Mouse (Mus musculus) lung, embryonic 14.5 days (tissue): ENCODE results near the gene Ccnb2. TPM values are rescaled to one million over a fixed set of nuclear protein-coding genes. Genes with fewer than 3 reads are reported as not detected.

ENCODE experiments used
- ATAC-seq: fragments of 200-750 bp; cut with Nextera tagmentation; 2 replicates; pipeline ENCODE4 v1.8.0; 2017; ENCODE audit warnings: mild to moderate bottlenecking, moderate TSS enrichment, moderate library complexity; ENCODE audit not compliant: insufficient read depth
- DNase-seq: peaks from one replicate; pipeline ENCODE4 v3.0.0-alpha.2; 2015
- H3K27ac ChIP-seq: fragments of 300-500 bp; sonication (generic); 2 replicates; pipeline ENCODE4 v1.5.1; 2014; ENCODE audit warnings: low read depth, mild to moderate bottlenecking, moderate library complexity
- H3K27me3 ChIP-seq: fragments of 300-500 bp; sonication (generic); 2 replicates; pipeline ENCODE4 v1.6.1; 2014; ENCODE audit warnings: low read length, control low read depth; ENCODE audit not compliant: insufficient read depth
- H3K36me3 ChIP-seq: fragments of 300-500 bp; sonication (generic); 2 replicates; pipeline ENCODE4 v1.6.1; 2014; ENCODE audit warnings: control low read depth; ENCODE audit not compliant: insufficient read depth
- H3K4me1 ChIP-seq: fragments of 300-500 bp; sonication (generic); 2 replicates; pipeline ENCODE4 v1.6.1; 2014; ENCODE audit warnings: antibody characterized with exemption, control low read depth; ENCODE audit not compliant: insufficient read depth
- H3K4me2 ChIP-seq: fragments of 300-500 bp; sonication (generic); 2 replicates; pipeline ENCODE4 v1.6.1; 2014; ENCODE audit warnings: mild to moderate bottlenecking
- H3K4me3 ChIP-seq: fragments of 300-500 bp; sonication (generic); 2 replicates; pipeline ENCODE4 v1.5.1; 2014; ENCODE audit warnings: low read depth, low read length
- H3K9ac ChIP-seq: fragments of 300-500 bp; sonication (generic); 2 replicates; pipeline ENCODE4 v1.6.1; 2014
- H3K9me3 ChIP-seq: fragments of 300-500 bp; sonication (generic); 2 replicates; pipeline ENCODE4 v1.6.1; 2016; ENCODE audit warnings: low read depth, low read length, control low read depth
- CTCF ChIP-seq: IDR thresholded peaks from 2 replicates; pipeline ENCODE4 v1.5.1; 2016; ENCODE audit warnings: antibody characterized with exemption, low read depth
- WGBS: fragments of 180-500 bp; shearing (Covaris S2); extraction: QIAGEN DNeasy Blood & Tissue Kit; methylation state at CpG from one replicate; pipeline ENCODE4 v1.1.7; 2014; 5-methylcytosine and 5-hydroxymethylcytosine counted together
- polyA plus RNA-seq: library from polyadenylated mRNA; unstranded; fragments of >200 nt; fragmentation: Nextera tagmentation; extraction: Ambion mirVana; gene quantifications from 2 replicates; pipeline ENCODE4 v1.2.1, GENCODE M21; 2014

Ccnb2 gene
- polyA plus RNA-seq, 1 experiment from 2014 or later, result 251 TPM

- Histone ChIP-seq H3K27ac (no peak overlapping the region), H3K9ac (no peak overlapping the region), H3K4me1 (no peaks in the 10 kb centered on the region), H3K9me3 (no peaks in the 10 kb centered on the region), H3K4me2 (no peak overlapping the region), H3K4me3 (no peak overlapping the region), H3K27me3 (no peaks in the 10 kb centered on the region), H3K36me3 (peaks cover 30% of the 10 kb centered on the region)
- TF ChIP-seq CTCF, result no peak
- DNase-seq (no peak), ATAC-seq (no peak)
- 65% methylated on average over 18 of the region's 18 CpGs for WGBS
Measured at GRCm38 (mm10) chr9:70384958-70385728, 36.2 kb downstream of the Ccnb2 start.

GRCm38 (mm10) chr9:70384494-70384893, 36.9 kb downstream of the Ccnb2 start:
- H3K9me3 ChIP-seq, result no peaks in the 10 kb centered on the region
- no peak for ATAC-seq
- no peak overlapping the region for H3K27ac ChIP-seq
- H3K4me2 ChIP-seq, result no peak overlapping the region
- H3K27me3 ChIP-seq, result no peaks in the 10 kb centered on the region
- no peak for TF ChIP-seq CTCF
- no peak overlapping the region for H3K9ac ChIP-seq
- H3K4me3 ChIP-seq, result no peak overlapping the region
- no peak for DNase-seq
- peaks cover 30% of the 10 kb centered on the region for H3K36me3 ChIP-seq
- WGBS, result 91% methylated on average over 4 of the region's 4 CpGs
- H3K4me1 ChIP-seq, result no peaks in the 10 kb centered on the region

GRCm38 (mm10) chr9:70383750-70384149, 37.6 kb downstream of the Ccnb2 start:
- no peak for DNase-seq
- H3K9me3 ChIP-seq, result no peaks in the 10 kb centered on the region
- peaks cover 31% of the 10 kb centered on the region for H3K36me3 ChIP-seq

GRCm38 (mm10) chr9:70382091-70382490, 39.3 kb downstream of the Ccnb2 start:
- whole genome bisulfite sequencing, result 66% methylated on average over 12 of the region's 12 CpGs
- Histone ChIP-seq H3K4me2 (no peak overlapping the region), H3K36me3 (peaks cover 44% of the 10 kb centered on the region), H3K4me1 (no peaks in the 10 kb centered on the region), H3K9me3 (no peaks in the 10 kb centered on the region), H3K27me3 (no peaks in the 10 kb centered on the region), H3K27ac (no peak overlapping the region), H3K4me3 (no peak overlapping the region), H3K9ac (no peak overlapping the region)
- TF ChIP-seq CTCF, result no peak
- ATAC-seq (no peak), DNase-seq (no peak)

More at GRCm38 (mm10) chr9:70383750-70384149, 37.6 kb downstream of the Ccnb2 start:
- H3K4me3 ChIP-seq, result no peak overlapping the region
- H3K27me3 ChIP-seq, result no peaks in the 10 kb centered on the region
- H3K4me2 ChIP-seq, result no peak overlapping the region
- WGBS, result 71% methylated on average over 10 of the region's 10 CpGs
- H3K4me1 ChIP-seq, result no peaks in the 10 kb centered on the region
- no peak for ATAC-seq
- no peak for TF ChIP-seq CTCF
- H3K27ac ChIP-seq, result no peak overlapping the region
- H3K9ac ChIP-seq, result no peak overlapping the region

- no peak for TF ChIP-seq CTCF
- H3K4me2 ChIP-seq, result no peak overlapping the region
- 66% methylated on average over 7 of the region's 7 CpGs for WGBS
- H3K4me1 ChIP-seq, result no peaks in the 10 kb centered on the region
- DNase-seq, result no peak
- H3K4me3 ChIP-seq, result no peak overlapping the region
- H3K9me3 ChIP-seq, result no peaks in the 10 kb centered on the region
- H3K36me3 ChIP-seq, result peaks cover 36% of the 10 kb centered on the region
- ATAC-seq, result no peak
- no peak overlapping the region for H3K27ac ChIP-seq
- H3K9ac ChIP-seq, result no peak overlapping the region
- no peaks in the 10 kb centered on the region for H3K27me3 ChIP-seq
Measured at GRCm38 (mm10) chr9:70379502-70380467, 41.6 kb downstream of the Ccnb2 start.

GRCm38 (mm10) chr9:70371638-70372037, 49.7 kb downstream of the Ccnb2 start:
- Histone ChIP-seq H3K4me1 (no peaks in the 10 kb centered on the region), H3K36me3 (peaks cover 38% of the 10 kb centered on the region), H3K9me3 (no peaks in the 10 kb centered on the region), H3K4me2 (no peak overlapping the region), H3K9ac (no peak overlapping the region), H3K4me3 (no peak overlapping the region), H3K27ac (no peak overlapping the region), H3K27me3 (no peaks in the 10 kb centered on the region)
- 75% methylated on average over 5 of the region's 5 CpGs for WGBS
- DNase-seq (no peak), ATAC-seq (no peak)
- TF ChIP-seq CTCF, result no peak

GRCm38 (mm10) chr9:70366898-70367297, 54.4 kb downstream of the Ccnb2 start:
- DNase-seq, result no peak
- TF ChIP-seq CTCF, result no peak
- Histone ChIP-seq H3K4me3 (no peak overlapping the region), H3K4me1 (no peaks in the 10 kb centered on the region), H3K27me3 (no peaks in the 10 kb centered on the region), H3K9ac (no peak overlapping the region), H3K9me3 (no peaks in the 10 kb centered on the region), H3K36me3 (peaks cover 42% of the 10 kb centered on the region), H3K27ac (no peak overlapping the region), H3K4me2 (no peak overlapping the region)
- WGBS, result 90% methylated on average over 6 of the region's 6 CpGs
- no peak for ATAC-seq
